Mouse (Mus musculus) cerebellum, adult 11-12 months (tissue): ENCODE data around the gene Dctn2.
A peak's percentile ranks its signal among the peaks of the same experiment; 100 is the strongest.

ENCODE experiments used
- DNase-seq: peaks from one replicate; pipeline ENCODE4 v3.0.0; 2022

Gene Dctn2

GRCm38 (mm10) chr10:127266112-127267091, at the start of gene Dctn2:
Gene Dctn2, plus strand, starts transcription at chr10:127266368.
- peak; percentile 96 for DNase-seq

GRCm38 (mm10) chr10:127216456-127216855, 49.7 kb upstream of the Dctn2 start:
- DNase-seq, result peak; percentile 57

- DNase-seq, result no peak
Measured at GRCm38 (mm10) chr10:127217177-127217576, 49.0 kb upstream of the Dctn2 start.

GRCm38 (mm10) chr10:127218339-127218738, 47.8 kb upstream of the Dctn2 start:
- DNase-seq, result no peak

GRCm38 (mm10) chr10:127225213-127225612, 41.0 kb upstream of the Dctn2 start:
- no peak for DNase-seq

- DNase-seq, result no peak
Measured at GRCm38 (mm10) chr10:127225732-127226131, 40.4 kb upstream of the Dctn2 start.

- no peak for DNase-seq
Measured at GRCm38 (mm10) chr10:127226318-127226895, 39.8 kb upstream of the Dctn2 start.

- DNase-seq, result no peak
Measured at GRCm38 (mm10) chr10:127227163-127227562, 39.0 kb upstream of the Dctn2 start.

GRCm38 (mm10) chr10:127228897-127229296, 37.3 kb upstream of the Dctn2 start:
- DNase-seq, result no peak

- DNase-seq, result no peak
Measured at GRCm38 (mm10) chr10:127230693-127231092, 35.5 kb upstream of the Dctn2 start.

GRCm38 (mm10) chr10:127231741-127232140, 34.4 kb upstream of the Dctn2 start:
- DNase-seq, result peak; percentile 67

- no peak for DNase-seq
Measured at GRCm38 (mm10) chr10:127233141-127233540, 33.0 kb upstream of the Dctn2 start.

GRCm38 (mm10) chr10:127236541-127236940, 29.6 kb upstream of the Dctn2 start:
- no peak for DNase-seq

GRCm38 (mm10) chr10:127238241-127238824, 27.8 kb upstream of the Dctn2 start:
- no peak for DNase-seq

- no peak for DNase-seq
Measured at GRCm38 (mm10) chr10:127250810-127251209, 15.4 kb upstream of the Dctn2 start.

- no peak for DNase-seq
Measured at GRCm38 (mm10) chr10:127255625-127256345, 10.4 kb upstream of the Dctn2 start.

- peak; percentile 39 for DNase-seq
Measured at GRCm38 (mm10) chr10:127257790-127258189, 8.4 kb upstream of the Dctn2 start.

GRCm38 (mm10) chr10:127258489-127258888, 7.7 kb upstream of the Dctn2 start:
- no peak for DNase-seq

- peak; percentile 48 for DNase-seq
Measured at GRCm38 (mm10) chr10:127261706-127262547, 4.2 kb upstream of the Dctn2 start.

GRCm38 (mm10) chr10:127262548-127263398, 3.4 kb upstream of the Dctn2 start, which contains the start of gene Kif5a:
Gene Kif5a, minus strand, starts transcription at chr10:127263348.
- DNase-seq, result peak; percentile 86

GRCm38 (mm10) chr10:127263631-127264030, 2.5 kb upstream of the Dctn2 start:
- DNase-seq, result peak; percentile 30
